In the genomic region with DNA sequence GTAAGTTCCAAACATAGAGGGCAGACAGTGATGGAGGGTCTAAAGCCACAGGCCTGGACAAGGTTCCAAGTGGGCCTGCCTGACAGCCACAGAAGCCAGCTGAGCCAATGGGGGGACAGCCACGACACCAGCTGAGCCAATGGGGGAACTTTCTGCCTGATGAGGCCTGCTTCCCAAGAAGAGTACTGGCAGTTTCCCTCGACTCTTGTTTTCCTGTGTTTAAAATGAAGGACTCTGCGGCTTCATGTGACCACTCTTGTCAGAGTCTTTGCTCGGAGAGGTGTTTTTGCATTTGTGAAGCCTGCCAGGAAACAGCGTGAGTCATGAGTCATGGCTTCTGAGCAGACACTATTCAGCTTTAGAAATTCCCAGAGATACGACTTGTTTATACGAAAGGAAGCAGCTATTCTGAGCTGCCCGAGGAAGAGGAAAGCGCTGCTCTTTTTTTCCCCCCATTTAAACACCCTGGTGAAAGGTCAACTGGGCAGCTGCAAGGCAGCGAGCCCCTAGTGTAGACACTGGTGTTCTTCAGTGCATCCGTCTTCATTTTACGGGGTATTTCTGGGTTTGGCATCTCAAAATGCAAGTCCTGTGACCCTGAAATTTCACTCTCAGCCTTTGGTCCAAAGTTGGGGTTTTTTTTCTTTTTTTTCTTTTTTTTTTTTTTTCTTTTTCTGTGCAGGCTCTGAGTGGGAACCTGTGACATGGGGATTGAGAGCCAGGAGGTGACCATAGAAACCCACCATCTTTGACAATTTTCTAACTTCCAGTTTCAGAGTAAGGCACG, we compare ENCODE assay signal across 8 mouse cellular contexts.
DNase-seq lines count a peak whose midpoint lies in the region; ATAC-seq and TF ChIP-seq lines count a peak whose summit lies in the region.

No protein-coding gene starts in this region.

- H3K4me1 ChIP-seq in forebrain, postnatal 0 days (ENCODE audit: insufficient read depth), result 0 out of 2 replicates have a peak, but pooled peaks cover 4% of the 10 kb centered on the region
- peaks cover 8% of the 10 kb centered on the region; the same call in 1 of the 2 replicates for H3K4me1 ChIP-seq in lung, embryonic 14.5 days (ENCODE audit: insufficient read depth)

- peak; percentile 96 for ATAC-seq in Patski
- ATAC-seq in forebrain, postnatal 0 days, result peak; percentile 81
- peak; percentile 93 for ATAC-seq in lung, embryonic 14.5 days (ENCODE audit: insufficient read depth)

- H3K9ac ChIP-seq in forebrain, postnatal 0 days, result no peak overlapping the region
- H3K9ac ChIP-seq in lung, embryonic 14.5 days, result no peak overlapping the region

- POLR2A ChIA-PET in Patski (lab: Charles Lee), result interaction anchor here (0.9 to 1.0 kb wide), 2 partner anchors 184 to 205 kb away, joined by 3 read pairs; partner anchors contain the start of gene Klf7

- 34% methylated on average over 13 of the region's 13 CpGs for WGBS in forebrain, postnatal 0 days
- WGBS in lung, embryonic 14.5 days, result 26% methylated on average over 13 of the region's 13 CpGs

- peak; percentile 94 for DNase-seq in Patski (ENCODE audit: low read depth, low spot score)
- DNase-seq in cerebellum, adult 11-12 months, result peak; percentile 78
- DNase-seq in forebrain, postnatal 0 days, result peak; percentile 52
- DNase-seq in heart, postnatal 4 days, result peak; percentile 76
- DNase-seq in layer of hippocampus, adult 2 months (ENCODE audit: low spot score in 2 of 2), result peak in 1 of 2 experiments; percentile 53
- DNase-seq in lung, embryonic 14.5 days, result peak; percentile 84
- peak; percentile 68 to 78 for DNase-seq in right cerebral cortex, postnatal 10 days (ENCODE audit: low spot score in 2 of 2)
- DNase-seq in retina, embryonic 14.5 days (ENCODE audit: low spot score), result no peak

- H3K27ac ChIP-seq in forebrain, postnatal 0 days (ENCODE audit: low read depth, low read length), result peak overlapping the region; percentile 29; the same call in 1 of the 2 replicates
- H3K27ac ChIP-seq in layer of hippocampus, adult 2 months, result peak overlapping the region; percentile 84
- H3K27ac ChIP-seq in lung, embryonic 14.5 days (ENCODE audit: low read depth), result peak overlapping the region; percentile 88

- CTCF ChIA-PET in Patski (lab: Charles Lee), result interaction anchor here (1.5 kb wide), 1 partner anchor 51 kb away, joined by 3 read pairs; no protein-coding TSS in a partner anchor

- TF ChIP-seq CTCF in Patski (IDR thresholded peaks at IDR 0.05), result peak; percentile 37
- no peak for TF ChIP-seq CTCF in forebrain, postnatal 0 days (IDR thresholded peaks at IDR 0.05; ENCODE audit: low read depth)
- TF ChIP-seq CTCF in layer of hippocampus, adult 2 months (conservative IDR thresholded peaks at IDR 0.05), result 0 out of 2 replicates have a peak, but pooled peaks have one; percentile 19
- TF ChIP-seq CTCF in lung, embryonic 14.5 days (IDR thresholded peaks at IDR 0.05; ENCODE audit: low read depth), result no peak

- in situ Hi-C loops in Patski (cut with MboI; ENCODE audit: low pct_unique_long_range_greater_than_20kb), result loop anchor here (10.0 kb wide), 1 partner anchor 139 kb away; no protein-coding TSS in a partner anchor

- no peaks in the 10 kb centered on the region for H3K27me3 ChIP-seq in Patski
- H3K27me3 ChIP-seq in forebrain, postnatal 0 days (ENCODE audit: insufficient read depth, low read length), result no peaks in the 10 kb centered on the region
- H3K27me3 ChIP-seq in lung, embryonic 14.5 days (ENCODE audit: insufficient read depth, low read length), result no peaks in the 10 kb centered on the region

- no peak overlapping the region for H3K4me3 ChIP-seq in forebrain, postnatal 0 days (ENCODE audit: low read depth, low read length)
- no peak overlapping the region; the same call in 1 of the 2 replicates for H3K4me3 ChIP-seq in layer of hippocampus, adult 2 months
- no peak overlapping the region for H3K4me3 ChIP-seq in lung, embryonic 14.5 days (ENCODE audit: low read depth, low read length)

- H3K36me3 ChIP-seq in forebrain, postnatal 0 days (ENCODE audit: insufficient read depth), result no peaks in the 10 kb centered on the region
- H3K36me3 ChIP-seq in lung, embryonic 14.5 days (ENCODE audit: insufficient read depth), result no peaks in the 10 kb centered on the region

- no peaks in the 10 kb centered on the region for H3K9me3 ChIP-seq in forebrain, postnatal 0 days (ENCODE audit: low read length)
- H3K9me3 ChIP-seq in lung, embryonic 14.5 days (ENCODE audit: low read depth, low read length), result no peaks in the 10 kb centered on the region

- 0 out of 2 replicates have a peak overlapping the region, but pooled peaks have one; percentile 2 for H3K4me2 ChIP-seq in forebrain, postnatal 0 days (ENCODE audit: low read depth)
- peak overlapping the region; percentile 35; the same call in 1 of the 2 replicates for H3K4me2 ChIP-seq in lung, embryonic 14.5 days

Comparison
In these comparisons a context has a peak if more than half of its experiments do, and no peak if none do; other contexts are left out.
1. CTCF ChIP-seq: peak in Patski (single experiment) and layer of hippocampus, adult 2 months (single experiment); none in forebrain, postnatal 0 days (single experiment) and lung, embryonic 14.5 days (single experiment).
2. H3K27ac ChIP-seq: peak in every context shown above with its lines; median percentile 88 in lung, embryonic 14.5 days; 84 in layer of hippocampus, adult 2 months; 29 in forebrain, postnatal 0 days.
3. Peak in every context shown above with its lines, with median percentiles within 50 percentile points of each other: ATAC-seq.